Mouse (Mus musculus) hindbrain, postnatal 0 days (tissue): ENCODE results near the gene Rgl1. TPM values are rescaled to one million over a fixed set of nuclear protein-coding genes. Genes with fewer than 3 reads are reported as not detected.

Experiments
- ATAC-seq: fragments of 200-750 bp; cut with Nextera tagmentation; 2 replicates; pipeline ENCODE4 v1.8.0; 2017; ENCODE audit warnings: mild to moderate bottlenecking, moderate TSS enrichment, moderate library complexity
- DNase-seq: peaks from one replicate; pipeline ENCODE4 v3.0.0-alpha.2; 2015; ENCODE audit warnings: low spot score
- H3K27ac ChIP-seq: fragments of 300-500 bp; sonication (generic); 2 replicates; pipeline ENCODE4 v1.5.1; 2014; ENCODE audit warnings: mild to moderate bottlenecking
- H3K27me3 ChIP-seq: fragments of 300-500 bp; sonication (generic); 2 replicates; pipeline ENCODE4 v1.6.1; 2014; ENCODE audit warnings: low read length, mixed read lengths; ENCODE audit not compliant: insufficient read depth
- H3K36me3 ChIP-seq: fragments of 300-500 bp; sonication (generic); 2 replicates; pipeline ENCODE4 v1.6.1; 2014; ENCODE audit warnings: low read length, mixed read lengths; ENCODE audit not compliant: insufficient read depth
- H3K4me1 ChIP-seq: fragments of 300-500 bp; sonication (generic); 2 replicates; pipeline ENCODE4 v1.6.1; 2014; ENCODE audit warnings: antibody characterized with exemption, low read length, mixed read lengths; ENCODE audit not compliant: insufficient read depth
- H3K4me2 ChIP-seq: fragments of 300-500 bp; sonication (generic); 2 replicates; pipeline ENCODE4 v1.6.1; 2014; ENCODE audit warnings: low read depth, mild to moderate bottlenecking, low read length, moderate library complexity, mixed read lengths
- H3K4me3 ChIP-seq: fragments of 300-500 bp; sonication (generic); 2 replicates; pipeline ENCODE4 v1.5.1; 2014; ENCODE audit warnings: low read length
- H3K9ac ChIP-seq: fragments of 300-500 bp; sonication (generic); replicated peaks from 2 replicates; pipeline ENCODE4 v1.6.1; 2014; ENCODE audit warnings: mild to moderate bottlenecking, low read length, moderate library complexity, mixed read lengths
- H3K9me3 ChIP-seq: fragments of 300-500 bp; sonication (generic); 2 replicates; pipeline ENCODE4 v1.6.1; 2016; ENCODE audit warnings: low read length, mixed read lengths
- CTCF ChIP-seq: IDR thresholded peaks from 2 replicates; pipeline ENCODE4 v1.5.1; 2016; ENCODE audit warnings: antibody characterized with exemption, control low read depth, low read depth
- WGBS: fragments of 180-500 bp; shearing (Covaris S2); extraction: QIAGEN DNeasy Blood & Tissue Kit; methylation state at CpG from one replicate; pipeline ENCODE4 v1.1.7; 2014; 5-methylcytosine and 5-hydroxymethylcytosine counted together
- polyA plus RNA-seq: library from polyadenylated mRNA; unstranded; fragments of >200 nt; fragmentation: Nextera tagmentation; extraction: Ambion mirVana; gene quantifications from 2 replicates; pipeline ENCODE4 v1.2.1, GENCODE M21; 2015
- total RNA-seq: library from RNA; depleted of rRNA; stranded (reverse); fragments of >200 nt; gene quantifications from 2 replicates; pipeline ENCODE4 v1.2.3, GENCODE M21; 2014

Rgl1 gene
- total and polyA plus RNA-seq, 2 experiments from 2014 or later = 16.1 to 17.0 TPM

DNA sequence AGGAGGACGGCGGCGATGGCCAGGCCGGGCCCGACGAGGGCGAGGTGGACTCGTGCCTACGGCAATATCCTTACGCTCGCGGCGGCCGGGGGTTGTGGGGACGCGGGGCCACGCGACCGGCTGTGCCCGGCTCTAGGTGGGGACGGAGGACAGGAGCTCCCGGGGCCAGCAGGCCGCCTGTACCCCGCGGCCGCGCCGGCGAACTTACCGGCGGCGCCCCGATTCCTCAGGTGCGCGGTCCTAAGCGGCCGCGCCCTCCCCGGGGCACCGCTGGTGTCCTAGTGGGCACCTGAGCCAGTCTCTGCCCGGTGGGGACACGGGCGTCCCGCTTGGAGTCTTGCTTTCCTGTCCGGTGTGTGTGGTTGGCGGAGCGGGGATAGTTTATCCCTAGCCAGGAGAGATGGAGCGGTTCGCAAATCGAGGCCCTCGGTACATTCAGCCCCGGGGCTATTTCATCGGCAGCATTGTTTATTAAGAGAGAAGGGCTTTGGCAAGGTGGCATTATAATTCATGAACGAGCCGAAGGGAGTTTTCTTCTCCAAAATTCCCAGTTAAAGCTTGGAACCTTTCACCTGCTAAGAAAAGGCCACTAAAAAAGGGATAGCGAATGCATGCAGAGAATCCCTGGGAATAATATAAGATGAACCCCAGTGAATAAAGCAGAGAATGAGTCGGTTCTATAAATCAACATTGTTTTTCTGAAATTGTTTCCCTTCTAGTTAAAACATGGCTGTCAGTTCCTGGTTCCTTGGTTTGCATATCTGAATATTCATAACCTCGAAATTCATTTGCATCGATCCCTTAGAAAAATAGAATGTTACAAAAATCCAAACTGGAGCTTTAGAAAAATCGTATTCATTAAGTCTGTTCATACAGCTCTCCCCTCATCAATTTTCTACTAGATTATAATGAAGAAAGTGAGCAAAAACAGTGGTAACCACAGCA is 925 bp upstream of the Rgl1 start:
- peak; percentile 52 for DNase-seq
- Histone ChIP-seq H3K4me2 (peak overlapping the region; percentile 75), H3K4me3 (peak overlapping the region; percentile 68), H3K4me1 (no peaks in the 10 kb centered on the region), H3K9me3 (no peaks in the 10 kb centered on the region), H3K36me3 (peaks cover 8% of the 10 kb centered on the region; the same call in 1 of the 2 replicates), H3K9ac (peak overlapping the region; percentile 82), H3K27ac (peak overlapping the region; percentile 76), H3K27me3 (no peaks in the 10 kb centered on the region)
- WGBS = under 1% methylated on average over 58 of the region's 60 CpGs
- no peak for TF ChIP-seq CTCF
- peak; percentile 65; the same call in 1 of the 2 replicates for ATAC-seq

- TF ChIP-seq CTCF = no peak
- ATAC-seq = no peak
- H3K36me3 ChIP-seq = no peaks in the 10 kb centered on the region
- no peak for DNase-seq
- 89% methylated on average over 2 of the region's 2 CpGs for WGBS
- no peak overlapping the region for H3K4me3 ChIP-seq
- no peak overlapping the region for H3K27ac ChIP-seq
- H3K9ac ChIP-seq = no peak overlapping the region
- no peak overlapping the region for H3K4me2 ChIP-seq
- no peaks in the 10 kb centered on the region for H3K4me1 ChIP-seq
- H3K27me3 ChIP-seq = no peaks in the 10 kb centered on the region
- H3K9me3 ChIP-seq = no peaks in the 10 kb centered on the region
Measured at GRCm38 (mm10) chr1:152761791-152762190, 4.4 kb downstream of the Rgl1 start.

GRCm38 (mm10) chr1:152750312-152750965 is 15.7 kb downstream of the Rgl1 start, which contains the start of gene Apobec4:
Gene Apobec4 (plus strand): TSS chr1:152750551.
- Histone ChIP-seq H3K36me3 (no peaks in the 10 kb centered on the region), H3K4me1 (no peaks in the 10 kb centered on the region), H3K27ac (no peak within 1 kb of the TSS), H3K9me3 (no peaks in the 10 kb centered on the region), H3K4me3 (no peak within 1 kb of the TSS), H3K27me3 (no peaks in the 10 kb centered on the region), H3K4me2 (0 out of 2 replicates have a peak within 1 kb of the TSS, but pooled peaks have one; percentile 3), H3K9ac (no peak within 1 kb of the TSS)
- DNase-seq = no peak
- ATAC-seq = no peak
- TF ChIP-seq CTCF = no peak
- WGBS = 40% methylated on average over 13 of the region's 13 CpGs

GRCm38 (mm10) chr1:152749276-152749675 is 16.9 kb downstream of the Rgl1 start:
- H3K4me2 ChIP-seq = no peak overlapping the region
- DNase-seq = no peak
- 76% methylated on average over 9 of the region's 9 CpGs for WGBS
- H3K4me3 ChIP-seq = no peak overlapping the region
- ATAC-seq = no peak
- H3K27ac ChIP-seq = no peak overlapping the region
- H3K9ac ChIP-seq = no peak overlapping the region
- no peaks in the 10 kb centered on the region for H3K27me3 ChIP-seq
- H3K4me1 ChIP-seq = no peaks in the 10 kb centered on the region
- no peaks in the 10 kb centered on the region for H3K9me3 ChIP-seq
- no peak for TF ChIP-seq CTCF
- H3K36me3 ChIP-seq = no peaks in the 10 kb centered on the region

GRCm38 (mm10) chr1:152746426-152746825 is 19.7 kb downstream of the Rgl1 start:
- H3K9ac ChIP-seq = no peak overlapping the region
- no peak overlapping the region for H3K27ac ChIP-seq
- 6% methylated on average over 5 of the region's 5 CpGs for WGBS

GRCm38 (mm10) chr1:152743095-152743826 is 22.9 kb downstream of the Rgl1 start:
- ATAC-seq (no peak), DNase-seq (no peak)
- Histone ChIP-seq H3K27me3 (no peaks in the 10 kb centered on the region), H3K36me3 (no peaks in the 10 kb centered on the region), H3K9ac (no peak overlapping the region), H3K27ac (no peak overlapping the region), H3K9me3 (no peaks in the 10 kb centered on the region), H3K4me1 (no peaks in the 10 kb centered on the region), H3K4me3 (no peak overlapping the region), H3K4me2 (no peak overlapping the region)
- WGBS = 75% methylated on average over 15 of the region's 15 CpGs
- no peak for TF ChIP-seq CTCF

More at GRCm38 (mm10) chr1:152746426-152746825, 19.7 kb downstream of the Rgl1 start:
- Histone ChIP-seq H3K4me3 (no peak overlapping the region), H3K36me3 (no peaks in the 10 kb centered on the region), H3K27me3 (no peaks in the 10 kb centered on the region), H3K9me3 (no peaks in the 10 kb centered on the region), H3K4me2 (no peak overlapping the region), H3K4me1 (no peaks in the 10 kb centered on the region)
- DNase-seq (peak; percentile 92), ATAC-seq (peak; percentile 73)
- peak; percentile 82 for TF ChIP-seq CTCF
